Mouse (Mus musculus) ES-Bruce4 (cell line): Measurements from ENCODE around the gene Ids.

Experiments used
- CTCF ChIP-seq: IDR thresholded peaks from one replicate; pipeline ENCODE4 v1.8.1; 2011; ENCODE audit warnings: low read depth, low read length
- POLR2A ChIP-seq: IDR thresholded peaks from one replicate; pipeline ENCODE4 v1.8.1; 2011; ENCODE audit warnings: low read length; ENCODE audit not compliant: insufficient read depth

DNA sequence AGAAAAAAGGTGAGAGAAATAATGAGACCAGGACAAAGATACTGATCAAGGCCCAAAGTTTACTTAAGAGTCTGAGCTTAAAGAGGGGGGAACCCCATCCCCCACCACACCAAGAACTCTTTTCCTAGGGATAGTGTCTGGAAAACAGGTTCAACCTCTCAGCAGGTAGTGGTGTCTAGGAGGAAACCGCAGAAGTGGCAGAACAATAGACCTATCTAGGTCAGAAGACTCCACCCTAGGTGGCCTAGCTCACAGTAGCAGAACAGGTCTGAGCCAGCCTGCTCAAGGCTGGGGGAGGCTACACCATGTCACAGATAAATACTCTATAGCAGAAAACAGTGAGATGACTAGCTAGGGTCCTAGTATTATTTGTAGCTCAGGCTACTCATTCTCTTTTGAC, 37.2 kb downstream of the Ids start:
- no peak for TF ChIP-seq CTCF
- TF ChIP-seq POLR2A = no peak
